Mouse (Mus musculus) cortical plate, adult 2 months (tissue): ENCODE data around the gene Hoxc5.

ENCODE experiments used
- CTCF ChIP-seq: fragments of 200-500 bp; IDR thresholded peaks from 2 replicates; pipeline ENCODE4 v1.5.1; 2011; ENCODE audit warnings: mild to moderate bottlenecking, control low read depth, low read length; ENCODE audit not compliant: insufficient read depth; ENCODE audit errors: extremely low read depth
- POLR2A ChIP-seq: fragments of 200-500 bp; IDR thresholded peaks from 2 replicates; pipeline ENCODE4 v1.6.1; 2011; ENCODE audit warnings: mild to moderate bottlenecking, low read length, control low read depth; ENCODE audit not compliant: insufficient read depth; ENCODE audit errors: extremely low read depth

DNA sequence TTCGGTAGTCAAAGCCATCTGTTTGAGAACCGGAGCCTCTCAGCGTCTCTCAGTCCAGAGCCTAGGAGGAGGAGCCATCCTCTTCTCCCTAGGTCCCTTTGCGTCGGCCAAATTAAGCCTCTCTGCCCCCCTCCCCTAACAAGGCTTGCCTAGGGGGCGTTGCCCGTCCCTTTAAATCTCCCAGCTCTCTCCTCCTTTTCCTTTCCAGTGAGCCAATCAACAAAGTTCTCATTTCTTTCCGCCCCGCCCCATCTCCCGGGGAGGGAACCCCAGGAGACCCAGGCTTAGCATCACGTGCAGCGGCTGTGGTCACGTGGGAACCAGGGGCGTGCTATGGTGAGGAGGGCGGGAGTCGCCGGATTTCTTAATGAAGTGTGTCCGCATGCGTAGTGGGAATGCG, 46.6 kb upstream of the Hoxc5 start:
- TF ChIP-seq CTCF (no peak), POLR2A (no peak)
